Mouse (Mus musculus): ENCODE data around the gene Nxf1. TPM values are rescaled to one million over a fixed set of nuclear protein-coding genes. Genes with fewer than 3 reads are reported as not detected.

The Nxf1 gene
- polyA plus RNA-seq, 1 experiment from 2014 or later, result 216 TPM

DNA sequence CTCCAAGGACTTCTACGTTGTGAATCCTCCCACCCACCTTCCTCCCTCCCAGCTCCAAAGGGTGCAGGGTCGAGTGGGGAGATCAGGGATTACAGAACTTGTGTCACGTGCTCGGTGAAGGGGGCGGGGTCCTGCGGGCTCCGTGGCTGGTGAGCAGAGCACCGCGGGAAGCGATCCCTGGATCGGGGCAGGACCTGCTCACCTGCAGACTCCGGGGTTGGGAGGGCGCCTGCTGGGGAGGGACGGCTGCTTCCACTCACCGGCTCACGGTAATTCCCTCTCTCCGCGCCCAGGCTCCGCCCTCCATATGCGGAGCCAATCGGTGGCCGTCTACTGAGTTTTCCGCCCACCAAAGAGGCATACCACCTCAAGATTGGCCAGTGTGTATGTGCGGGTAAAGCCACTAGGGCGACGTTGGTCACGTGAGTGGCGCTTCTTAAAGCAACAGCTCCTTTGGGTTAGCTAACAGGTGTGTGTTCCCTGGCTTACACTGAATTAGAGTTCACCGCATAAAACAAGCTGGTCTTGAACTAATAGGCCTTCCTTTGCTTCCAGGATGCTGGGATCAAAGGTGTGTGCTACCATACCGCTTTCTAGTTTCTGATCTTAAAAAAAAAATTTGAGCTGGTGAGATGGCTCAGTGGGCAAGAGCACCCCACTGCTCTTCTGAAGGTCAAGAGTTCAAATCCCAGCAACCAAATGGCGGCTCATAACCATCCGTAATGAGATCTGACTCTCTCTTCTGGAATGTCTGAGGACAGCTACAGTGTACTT lies 29.3 kb downstream of the Nxf1 start, which contains the start of gene Taf6l:
Gene Taf6l (minus strand): TSS at position 410 of the 774 bp plus-strand sequence.
- H3K4me1 ChIP-seq, result peaks cover 18% of the 10 kb centered on the region; the same call in 1 of the 2 replicates
- WGBS, result under 1% methylated on average over 32 of the region's 32 CpGs
- H3K9ac ChIP-seq, result peak within 1 kb of the TSS; percentile 62
- H3K36me3 ChIP-seq, result peaks cover 29% of the 10 kb centered on the region
- H3K4me2 ChIP-seq (replicated peaks), result peak within 1 kb of the TSS; percentile 68
- peak; percentile 99 for ATAC-seq (ENCODE audit: low FRiP score, low read depth)
- peak within 1 kb of the TSS; percentile 74 for H3K4me3 ChIP-seq
- H3K27ac ChIP-seq, result no peak within 1 kb of the TSS
- no peaks in the 10 kb centered on the region for H3K27me3 ChIP-seq (replicated peaks)
- no peaks in the 10 kb centered on the region for H3K9me3 ChIP-seq

DNA sequence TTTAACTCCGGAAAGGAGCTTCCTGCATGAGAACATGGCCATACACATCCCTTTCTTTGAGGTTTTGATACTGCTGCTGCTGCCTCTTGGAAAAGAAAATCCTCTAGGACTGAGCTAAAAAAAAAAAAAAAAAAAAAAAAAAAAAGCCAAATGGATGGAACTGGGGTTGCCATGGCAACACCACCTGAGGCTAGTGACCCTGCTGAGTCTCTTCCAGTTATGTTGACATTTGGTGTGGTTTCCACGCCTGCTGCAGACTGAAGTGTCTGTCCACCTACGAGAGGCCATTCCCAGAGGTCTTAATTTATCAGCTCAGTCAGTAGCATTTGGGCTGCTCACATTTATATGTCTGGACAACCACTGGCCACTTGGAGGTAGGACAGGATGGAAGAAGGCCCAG lies 31.6 kb downstream of the Nxf1 start:
- H3K4me3 ChIP-seq, result no peak overlapping the region
- H3K36me3 ChIP-seq, result peaks cover 24% of the 10 kb centered on the region
- H3K27me3 ChIP-seq (replicated peaks), result no peaks in the 10 kb centered on the region
- no peak overlapping the region for H3K27ac ChIP-seq
- no peak overlapping the region for H3K4me2 ChIP-seq (replicated peaks)
- ATAC-seq (ENCODE audit: low FRiP score, low read depth), result no peak
- 22% methylated on average over 3 of the region's 3 CpGs for WGBS
- H3K9ac ChIP-seq, result no peak overlapping the region
- H3K9me3 ChIP-seq, result no peaks in the 10 kb centered on the region
- H3K4me1 ChIP-seq, result peaks cover 18% of the 10 kb centered on the region; the same call in 1 of the 2 replicates

DNA sequence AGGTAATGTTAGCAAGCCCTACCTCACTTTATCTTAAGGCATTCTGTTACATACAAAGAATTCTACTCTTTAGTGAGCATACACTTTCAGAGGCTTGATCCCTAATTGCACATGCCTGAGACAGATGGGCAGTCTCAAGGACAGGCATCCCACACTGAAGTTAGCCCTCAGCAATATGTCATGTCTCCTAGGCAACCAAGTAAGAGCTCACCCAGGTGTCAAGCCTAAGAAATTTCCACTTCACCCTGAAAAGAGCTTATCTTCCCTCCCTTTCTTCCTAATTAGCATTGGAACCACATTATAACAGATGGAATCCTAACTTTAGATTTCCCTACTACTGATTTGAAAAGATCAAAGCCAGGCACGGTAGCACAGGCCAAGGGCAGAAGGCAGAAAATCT lies 32.3 kb downstream of the Nxf1 start:
- Histone ChIP-seq H3K4me2 (replicated peaks) (no peak overlapping the region), H3K9ac (no peak overlapping the region), H3K4me3 (no peak overlapping the region), H3K27me3 (replicated peaks) (no peaks in the 10 kb centered on the region), H3K4me1 (peaks cover 18% of the 10 kb centered on the region; the same call in 1 of the 2 replicates), H3K27ac (no peak overlapping the region), H3K36me3 (peaks cover 24% of the 10 kb centered on the region), H3K9me3 (no peaks in the 10 kb centered on the region)
- 36% methylated on average over 1 of the region's 1 CpGs for WGBS
- no peak for ATAC-seq (ENCODE audit: low FRiP score, low read depth)

DNA sequence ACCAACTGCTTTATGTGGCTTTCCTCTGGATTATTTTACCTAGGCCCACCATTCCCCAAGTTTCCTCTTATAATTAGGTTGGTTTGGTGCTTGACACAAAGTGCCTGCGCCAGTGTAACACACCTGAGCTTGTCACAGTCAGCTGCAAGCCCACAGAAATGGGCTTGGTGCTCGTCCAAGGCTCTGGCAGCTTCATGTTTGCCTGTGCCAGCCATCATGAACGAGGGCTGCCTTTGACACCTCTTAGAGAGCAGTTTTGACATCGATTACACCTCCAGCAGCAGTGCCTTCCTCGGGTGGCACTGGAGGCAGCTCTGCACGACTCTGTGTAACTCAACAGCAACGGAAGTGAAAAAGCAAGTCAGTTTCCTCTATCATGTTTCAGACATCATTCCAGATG lies 33.3 kb downstream of the Nxf1 start:
- H3K9ac ChIP-seq, result no peak overlapping the region

DNA sequence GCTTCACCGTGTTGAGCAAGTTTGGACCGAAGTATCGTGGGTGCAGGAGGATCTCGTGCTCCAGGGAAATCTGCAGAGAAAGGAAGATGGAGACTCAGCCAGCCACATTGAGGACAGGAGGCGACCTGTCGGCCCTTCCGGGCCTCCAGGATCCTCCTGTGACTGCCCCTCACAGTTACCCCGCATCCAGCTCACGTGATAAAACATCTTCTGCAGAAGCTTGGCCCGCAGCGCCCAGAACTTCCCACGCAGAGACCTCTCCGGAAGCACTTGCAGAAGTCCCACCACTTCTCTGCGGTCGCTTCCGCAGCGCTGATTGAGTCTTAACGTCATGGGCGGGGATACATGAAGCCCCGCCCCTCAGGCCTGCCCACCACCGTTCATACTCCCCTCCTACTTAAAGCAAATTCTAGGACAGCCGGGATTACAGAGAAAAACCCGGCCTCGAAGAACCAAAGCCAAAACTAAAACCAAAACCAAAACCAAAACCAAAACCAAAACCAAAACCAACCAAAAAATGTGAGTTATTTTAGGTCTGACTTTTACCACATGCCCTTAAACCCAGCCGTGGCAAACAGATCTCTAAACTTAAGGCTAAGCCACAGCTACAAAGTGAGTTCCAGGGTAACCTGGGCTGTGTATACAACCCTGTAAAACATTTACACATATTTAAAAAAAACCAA lies 41.5 kb downstream of the Nxf1 start, which contains the start of gene Polr2g:
Gene Polr2g (minus strand): TSS at position 314 of the 683 bp plus-strand sequence.
- Histone ChIP-seq H3K4me2 (replicated peaks) (peak within 1 kb of the TSS; percentile 82), H3K9ac (peak within 1 kb of the TSS; percentile 70), H3K9me3 (no peaks in the 10 kb centered on the region), H3K4me3 (peak within 1 kb of the TSS; percentile 72), H3K36me3 (peaks cover 24% of the 10 kb centered on the region), H3K27me3 (replicated peaks) (no peaks in the 10 kb centered on the region), H3K4me1 (peaks cover 22% of the 10 kb centered on the region), H3K27ac (no peak within 1 kb of the TSS)
- ATAC-seq (ENCODE audit: low FRiP score, low read depth), result peak; percentile 62
- WGBS, result 2% methylated on average over 25 of the region's 25 CpGs

More for the DNA sequence above, 33.3 kb downstream of the Nxf1 start:
- Histone ChIP-seq H3K4me3 (no peak overlapping the region), H3K27me3 (replicated peaks) (no peaks in the 10 kb centered on the region), H3K4me2 (replicated peaks) (no peak overlapping the region), H3K36me3 (peaks cover 34% of the 10 kb centered on the region), H3K27ac (no peak overlapping the region), H3K9me3 (no peaks in the 10 kb centered on the region), H3K4me1 (peaks cover 16% of the 10 kb centered on the region; the same call in 1 of the 2 replicates)
- 88% methylated on average over 7 of the region's 7 CpGs for WGBS
- ATAC-seq (ENCODE audit: low FRiP score, low read depth), result no peak

DNA sequence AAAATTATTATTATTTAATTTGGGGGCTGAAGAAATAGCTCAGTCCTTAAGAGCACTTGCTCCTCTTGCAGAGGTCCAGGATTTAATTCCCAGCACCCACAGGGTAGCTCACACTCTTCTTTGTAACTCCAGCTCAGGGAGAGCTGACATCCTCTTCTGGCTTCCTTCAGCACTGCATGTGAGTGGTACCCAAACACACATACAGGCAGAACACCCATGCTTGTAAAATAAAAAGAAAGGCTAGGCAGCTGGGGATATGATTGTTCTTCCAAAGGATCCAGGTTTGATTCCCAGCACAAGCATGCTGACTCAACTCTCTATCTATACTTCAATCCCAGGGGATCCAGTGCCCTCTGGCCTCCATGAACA lies 42.1 kb downstream of the Nxf1 start:
- Histone ChIP-seq H3K9me3 (no peaks in the 10 kb centered on the region), H3K36me3 (peaks cover 21% of the 10 kb centered on the region), H3K4me1 (peaks cover 24% of the 10 kb centered on the region), H3K27ac (no peak overlapping the region), H3K9ac (no peak overlapping the region), H3K4me3 (no peak overlapping the region), H3K4me2 (replicated peaks) (peak overlapping the region; percentile 82), H3K27me3 (replicated peaks) (no peaks in the 10 kb centered on the region)
- ATAC-seq (ENCODE audit: low FRiP score, low read depth), result no peak

DNA sequence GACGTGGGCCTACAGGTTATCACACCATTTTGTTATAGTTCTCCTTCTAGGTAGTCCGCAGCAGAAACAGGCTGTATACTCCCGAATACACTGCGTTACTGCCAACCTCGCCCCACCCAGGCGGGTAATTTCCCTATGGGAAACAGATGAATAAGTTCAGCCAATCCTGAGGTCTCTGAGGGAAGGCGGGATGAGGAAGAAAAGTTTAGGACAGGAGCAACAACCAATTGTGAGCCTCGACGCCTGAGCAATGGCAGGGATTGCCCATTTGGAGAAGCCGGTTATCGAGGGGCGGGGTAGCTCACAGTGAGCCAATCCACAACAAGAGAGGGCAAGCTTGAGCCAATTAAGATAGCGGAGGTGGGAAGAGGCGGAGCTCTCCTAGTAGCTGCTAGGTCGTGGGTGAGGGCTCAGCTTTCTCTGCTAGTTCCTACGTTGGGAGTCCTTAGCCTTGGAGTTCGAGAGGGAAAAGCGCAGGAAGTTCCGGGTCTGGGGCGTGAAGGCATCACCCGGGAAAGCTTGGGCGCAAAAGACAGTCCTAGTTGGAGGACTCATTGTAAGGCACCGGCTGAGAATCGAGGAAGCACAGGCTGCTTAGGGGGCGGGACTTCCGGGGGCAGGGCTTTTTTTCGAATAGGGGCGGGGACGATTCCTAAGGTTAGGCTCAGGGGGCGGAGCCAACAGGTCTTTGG lies 45.4 kb downstream of the Nxf1 start, which contains the start of gene Zbtb3:
Gene Zbtb3 (plus strand): TSS at position 426 of the 692 bp plus-strand sequence.
- ATAC-seq (ENCODE audit: low FRiP score, low read depth), result peak; percentile 97

DNA sequence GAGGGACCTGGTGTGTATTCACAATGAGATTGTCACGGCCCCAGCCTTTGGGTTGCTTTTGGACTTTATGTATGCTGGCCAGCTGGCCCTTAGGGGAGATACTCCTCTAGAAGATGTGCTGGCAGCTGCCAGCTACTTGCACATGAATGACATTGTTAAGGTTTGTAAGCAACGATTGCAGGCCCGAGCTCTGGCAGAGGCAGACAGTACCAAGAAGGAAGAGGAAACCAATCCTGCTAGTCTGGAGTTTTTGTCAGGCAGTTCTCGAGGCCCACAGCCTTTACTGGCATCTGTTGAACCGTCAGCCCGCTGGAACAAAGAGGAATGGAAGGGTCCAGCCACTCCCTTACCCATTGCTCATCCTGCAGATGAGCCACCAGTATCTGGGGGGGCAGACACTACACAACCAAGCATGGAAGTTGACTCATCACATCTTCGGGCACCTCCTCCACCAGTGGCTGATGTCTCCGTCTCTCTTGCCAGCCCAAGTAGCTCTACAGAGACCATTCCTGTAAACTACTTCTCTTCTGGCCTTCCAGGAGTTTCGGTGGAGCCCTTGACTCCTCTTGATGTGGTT lies 46.4 kb downstream of the Nxf1 start:
- no peak for ATAC-seq (ENCODE audit: low FRiP score, low read depth)
- no peak overlapping the region for H3K9ac ChIP-seq
- peak overlapping the region; percentile 73 for H3K4me2 ChIP-seq (replicated peaks)
- peaks cover 35% of the 10 kb centered on the region for H3K36me3 ChIP-seq
- H3K4me1 ChIP-seq, result peaks cover 15% of the 10 kb centered on the region
- H3K4me3 ChIP-seq, result no peak overlapping the region
- no peaks in the 10 kb centered on the region for H3K27me3 ChIP-seq (replicated peaks)
- 92% methylated on average over 9 of the region's 9 CpGs for WGBS
- H3K9me3 ChIP-seq, result no peaks in the 10 kb centered on the region
- H3K27ac ChIP-seq, result no peak overlapping the region

More for the DNA sequence above, 45.4 kb downstream of the Nxf1 start, which contains the start of gene Zbtb3:
- Histone ChIP-seq H3K36me3 (peaks cover 26% of the 10 kb centered on the region), H3K4me2 (replicated peaks) (peak within 1 kb of the TSS; percentile 73), H3K27me3 (replicated peaks) (no peaks in the 10 kb centered on the region), H3K27ac (peak within 1 kb of the TSS; percentile 57; the same call in 1 of the 2 replicates), H3K9ac (peak within 1 kb of the TSS; percentile 51), H3K9me3 (no peaks in the 10 kb centered on the region), H3K4me1 (peaks cover 22% of the 10 kb centered on the region), H3K4me3 (peak within 1 kb of the TSS; percentile 54)
- WGBS, result under 1% methylated on average over 30 of the region's 30 CpGs

DNA sequence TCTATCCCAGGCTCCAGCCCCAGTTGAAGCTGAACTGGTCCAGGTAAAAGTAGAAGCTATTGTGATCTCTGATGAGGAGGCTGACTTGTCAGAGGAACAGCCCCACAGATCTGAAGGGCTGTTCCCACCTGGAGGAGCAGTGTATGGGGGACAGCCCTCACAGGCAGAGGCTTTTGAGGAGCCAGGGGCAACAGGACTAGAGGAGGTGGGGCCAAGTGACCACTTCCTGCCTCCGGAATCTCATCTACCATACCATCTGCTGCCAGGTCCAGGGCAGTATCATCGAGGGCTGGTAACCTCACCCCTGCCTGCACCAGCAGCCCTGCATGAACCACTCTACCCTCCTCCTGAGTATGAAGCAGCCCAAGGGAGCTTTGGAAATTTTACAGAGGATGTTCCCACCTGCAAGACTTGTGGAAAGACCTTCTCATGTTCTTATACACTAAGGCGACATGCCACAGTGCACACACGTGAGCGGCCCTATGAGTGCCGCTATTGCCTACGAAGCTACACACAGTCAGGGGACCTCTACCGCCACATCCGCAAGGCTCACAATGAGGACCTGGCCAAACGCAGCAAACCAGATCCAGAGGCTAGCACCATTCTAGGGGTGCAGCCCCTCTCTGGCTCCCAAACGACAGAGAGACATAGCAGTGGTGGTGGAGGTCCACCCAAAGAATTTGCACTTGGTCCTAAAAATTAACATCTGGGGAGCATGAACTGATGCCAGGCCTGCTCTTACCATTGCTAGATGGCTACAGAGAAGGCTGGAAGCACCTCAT lies 47.2 kb downstream of the Nxf1 start:
- H3K27me3 ChIP-seq (replicated peaks), result no peaks in the 10 kb centered on the region
- H3K4me2 ChIP-seq (replicated peaks), result 0 out of 2 replicates have a peak overlapping the region, but pooled peaks have one; percentile 73
- WGBS, result 94% methylated on average over 11 of the region's 11 CpGs
- no peak for ATAC-seq (ENCODE audit: low FRiP score, low read depth)
- H3K4me3 ChIP-seq, result no peak overlapping the region
- peaks cover 39% of the 10 kb centered on the region for H3K36me3 ChIP-seq
- no peak overlapping the region for H3K27ac ChIP-seq
- H3K9me3 ChIP-seq, result no peaks in the 10 kb centered on the region
- peaks cover 15% of the 10 kb centered on the region for H3K4me1 ChIP-seq
- no peak overlapping the region for H3K9ac ChIP-seq

DNA sequence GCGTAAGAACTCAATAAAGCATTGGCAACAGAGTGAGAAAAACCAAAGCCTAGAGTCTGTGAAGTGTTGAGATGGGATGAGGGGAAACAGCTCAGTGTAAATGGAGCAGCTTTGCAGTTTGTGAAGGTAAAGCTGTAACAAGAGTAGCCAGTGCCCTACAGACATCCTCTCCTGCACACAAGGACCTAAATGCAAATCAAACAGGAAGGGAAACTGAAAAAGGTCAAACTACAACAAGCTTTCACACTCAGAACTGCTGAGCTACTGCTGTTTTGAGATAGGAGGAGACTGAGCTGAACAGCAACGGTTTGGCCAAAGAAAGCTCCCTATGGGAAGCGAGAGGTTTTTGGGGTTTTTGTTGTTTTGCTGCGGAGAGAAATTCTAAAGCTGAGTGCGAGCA lies 49.9 kb downstream of the Nxf1 start:
- H3K27me3 ChIP-seq (replicated peaks), result no peaks in the 10 kb centered on the region
- peaks cover 12% of the 10 kb centered on the region for H3K4me1 ChIP-seq
- H3K4me2 ChIP-seq (replicated peaks), result no peak overlapping the region
- H3K9ac ChIP-seq, result no peak overlapping the region
- no peak for ATAC-seq (ENCODE audit: low FRiP score, low read depth)
- H3K36me3 ChIP-seq, result peaks cover 60% of the 10 kb centered on the region
- 96% methylated on average over 5 of the region's 5 CpGs for WGBS
- no peak overlapping the region for H3K4me3 ChIP-seq
- H3K9me3 ChIP-seq, result no peaks in the 10 kb centered on the region
- no peak overlapping the region for H3K27ac ChIP-seq

DNA sequence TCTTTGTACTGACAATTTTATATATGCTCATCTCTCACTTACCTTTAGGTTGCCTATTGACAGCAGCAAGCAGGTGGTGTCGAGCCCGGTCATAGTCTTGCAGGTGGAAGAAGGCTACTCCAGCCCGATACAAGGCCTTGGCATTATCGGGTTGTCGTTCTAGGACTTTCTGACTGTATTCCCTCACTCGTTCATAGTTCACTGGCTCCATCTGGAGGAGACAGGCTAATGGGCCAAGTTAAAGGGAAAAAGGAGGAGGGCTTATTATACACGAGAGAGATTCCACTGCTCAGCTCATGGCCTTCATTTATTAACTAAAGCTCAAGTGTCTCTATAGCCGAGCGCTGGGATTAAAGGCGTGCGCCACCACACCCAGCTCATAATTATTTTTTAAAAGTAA lies 58.9 kb downstream of the Nxf1 start:
- H3K4me1 ChIP-seq, result peaks cover 23% of the 10 kb centered on the region
- no peak for ATAC-seq (ENCODE audit: low FRiP score, low read depth)
- WGBS, result 83% methylated on average over 11 of the region's 11 CpGs
- no peak overlapping the region for H3K4me3 ChIP-seq
- H3K36me3 ChIP-seq, result peaks cover 49% of the 10 kb centered on the region
- H3K27me3 ChIP-seq (replicated peaks), result no peaks in the 10 kb centered on the region
- 0 out of 2 replicates have a peak overlapping the region, but pooled peaks have one; percentile 7 for H3K4me2 ChIP-seq (replicated peaks)
- no peaks in the 10 kb centered on the region for H3K9me3 ChIP-seq
- no peak overlapping the region for H3K27ac ChIP-seq
- no peak overlapping the region for H3K9ac ChIP-seq
